Mouse (Mus musculus): Measurements from ENCODE around the gene Nup188.

Nup188 gene

GRCm38 (mm10) chr2:30356266-30356665 lies 70.1 kb downstream of the Nup188 start:
- no peak for DNase-seq

DNA sequence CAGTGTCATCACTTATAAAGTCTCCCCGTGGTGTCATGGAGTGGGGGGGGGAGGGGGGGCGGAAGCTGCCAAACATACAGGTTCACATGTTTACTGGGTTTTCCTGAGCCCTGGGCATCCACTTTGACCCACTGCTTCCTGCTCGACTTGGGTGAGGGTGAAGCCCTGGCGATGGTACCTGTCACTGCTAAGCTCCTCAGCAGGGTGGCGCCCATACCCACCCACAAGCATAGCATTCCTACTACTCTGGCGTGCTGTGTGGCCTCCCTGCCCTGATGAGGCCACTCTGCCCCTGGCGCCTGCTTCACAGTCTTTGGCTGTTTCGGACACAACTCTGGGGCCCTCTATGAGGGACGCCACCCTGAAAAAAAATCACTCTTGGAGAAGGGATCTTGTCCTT lies 70.7 kb downstream of the Nup188 start:
- no peak for DNase-seq

- peak in 1 of 2 experiments; percentile 27 for DNase-seq
Observed at GRCm38 (mm10) chr2:30357552-30358510, 71.6 kb downstream of the Nup188 start.

- peak; percentile 92 to 95 for DNase-seq
Observed at GRCm38 (mm10) chr2:30358533-30359531, 72.6 kb downstream of the Nup188 start, which contains the start of gene Sh3glb2. Gene Sh3glb2 (minus strand): TSS chr2:30359337.

- no peak for DNase-seq
Observed at GRCm38 (mm10) chr2:30360626-30361025, 74.4 kb downstream of the Nup188 start.

DNA sequence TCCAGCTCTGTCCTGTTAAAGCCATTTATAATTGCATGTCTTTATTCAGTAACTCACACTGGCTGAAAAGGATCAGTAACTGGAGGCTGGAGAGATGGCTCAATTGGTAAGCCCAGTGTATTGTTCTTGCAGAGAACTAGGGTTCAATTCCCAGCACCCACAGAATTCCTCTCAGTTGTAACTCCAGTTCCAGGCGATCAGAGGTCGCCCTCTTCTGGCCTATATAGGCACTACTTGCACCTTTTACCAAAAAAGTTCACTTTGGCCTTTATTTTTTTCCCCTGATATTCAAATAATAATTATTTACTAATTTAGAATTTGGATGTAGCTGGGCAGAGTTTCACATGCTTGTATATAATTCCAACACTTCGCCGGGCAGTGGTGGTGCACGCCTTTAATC lies 76.7 kb downstream of the Nup188 start:
- no peak for DNase-seq

DNA sequence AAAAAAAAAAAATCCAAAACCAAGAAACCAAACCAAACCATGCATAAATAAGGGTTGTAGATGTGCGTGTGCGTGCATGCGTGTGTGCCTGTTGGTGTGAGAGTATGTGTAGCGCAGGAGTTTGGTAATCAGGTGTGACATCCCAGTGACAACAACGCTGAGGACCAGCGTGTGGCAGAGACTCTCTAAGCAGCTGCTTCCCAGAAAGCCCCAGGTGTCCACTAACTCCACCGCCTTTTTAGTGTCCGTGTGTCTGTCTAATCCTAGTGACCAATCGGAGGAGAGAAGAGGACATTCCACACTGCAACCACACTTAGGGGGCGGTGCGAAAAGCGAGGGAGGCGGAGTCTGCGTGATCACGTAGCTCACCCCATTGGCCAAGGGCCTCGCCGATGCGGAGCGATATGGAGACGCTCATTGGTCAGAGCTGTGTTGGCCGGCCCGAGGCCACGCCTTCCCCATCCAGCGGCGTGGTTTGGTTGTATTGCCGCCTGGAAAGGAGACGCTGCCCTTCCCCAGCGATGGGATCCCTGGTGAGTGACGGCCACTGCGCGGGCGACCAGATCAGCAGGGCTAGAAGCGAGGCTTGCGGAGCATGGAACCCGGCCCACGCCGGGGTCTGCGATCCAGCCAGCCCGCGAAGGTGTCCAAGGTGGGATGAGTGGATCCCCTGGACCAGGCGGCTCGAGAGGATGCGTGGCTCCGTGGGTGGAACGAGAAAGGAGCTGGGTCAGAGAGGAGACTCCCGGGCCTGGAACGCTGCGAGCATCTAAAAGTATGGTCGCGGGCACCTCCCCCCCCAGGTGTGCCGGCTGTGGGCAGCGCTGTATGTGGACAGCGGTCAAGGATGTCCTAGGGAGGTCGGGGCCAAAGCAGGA lies 77.8 kb downstream of the Nup188 start, which contains the start of gene Miga2:
TSS of gene Miga2 (plus strand) at position 461 of the 878 bp plus-strand sequence.
- peak; percentile 99 for DNase-seq

- DNase-seq = no peak
Observed at GRCm38 (mm10) chr2:30365281-30366069, 79.3 kb downstream of the Nup188 start.

- DNase-seq = peak in 1 of 2 experiments; percentile 38
Observed at GRCm38 (mm10) chr2:30366203-30366602, 80.0 kb downstream of the Nup188 start.

DNA sequence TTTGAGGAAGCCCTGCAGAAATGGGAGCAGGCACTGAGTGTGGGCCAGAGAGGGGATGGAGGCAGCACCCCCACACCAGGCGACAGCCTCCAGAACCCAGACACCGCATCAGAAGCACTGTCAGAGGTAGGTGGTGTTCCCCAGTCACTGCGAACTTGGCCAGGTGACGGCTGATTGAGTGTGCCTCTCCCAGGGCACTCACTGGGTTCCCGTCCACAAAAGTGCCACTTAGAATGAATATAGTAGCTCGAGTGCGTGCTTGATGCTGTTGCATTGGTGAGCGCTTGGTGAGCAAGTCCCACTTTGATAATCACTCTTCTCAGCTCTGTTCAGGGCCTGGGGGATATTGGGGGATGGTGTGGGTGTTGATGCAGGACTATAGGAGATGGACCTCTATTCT lies 85.3 kb downstream of the Nup188 start:
- DNase-seq = no peak

DNA sequence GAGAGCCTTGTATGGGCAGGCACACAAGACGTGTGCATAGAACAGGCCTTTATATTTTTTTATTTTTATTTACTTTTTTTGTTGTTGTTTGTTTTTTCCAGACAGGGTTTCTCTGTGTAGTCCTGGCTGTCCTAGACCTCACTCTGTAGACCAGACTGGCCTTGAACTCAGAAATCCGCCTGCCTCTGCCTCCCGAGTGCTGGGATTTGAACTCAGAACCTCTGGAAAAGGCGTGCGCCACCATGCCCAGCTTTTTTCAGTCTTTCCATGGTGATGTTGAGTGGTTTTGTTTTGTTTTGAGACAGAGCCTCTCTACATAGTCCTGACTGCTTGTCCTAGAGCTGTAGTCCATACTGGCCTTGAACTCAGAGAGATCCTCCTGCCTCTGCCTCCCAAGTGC lies 86.5 kb downstream of the Nup188 start:
- no peak for DNase-seq

DNA sequence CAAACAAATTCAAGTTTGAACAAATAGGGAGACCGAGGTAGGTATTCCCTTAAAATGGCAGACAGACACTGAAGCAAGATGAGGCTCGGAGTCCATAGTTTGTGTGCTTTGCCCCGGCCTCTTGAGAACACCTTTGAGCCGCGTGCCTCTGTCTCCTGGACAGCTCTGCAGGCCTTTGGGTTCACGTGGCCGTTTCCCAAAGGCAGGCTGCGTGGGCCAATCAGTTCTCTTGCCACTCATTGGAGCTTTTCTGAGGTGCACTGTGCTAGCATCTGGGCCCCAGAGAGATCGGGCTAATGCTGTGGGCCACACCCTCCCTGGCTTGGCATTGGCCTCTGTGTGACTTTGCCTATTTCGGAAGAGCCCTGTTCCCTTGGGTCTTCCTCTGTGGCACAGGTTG lies 89.7 kb downstream of the Nup188 start:
- no peak for DNase-seq

DNA sequence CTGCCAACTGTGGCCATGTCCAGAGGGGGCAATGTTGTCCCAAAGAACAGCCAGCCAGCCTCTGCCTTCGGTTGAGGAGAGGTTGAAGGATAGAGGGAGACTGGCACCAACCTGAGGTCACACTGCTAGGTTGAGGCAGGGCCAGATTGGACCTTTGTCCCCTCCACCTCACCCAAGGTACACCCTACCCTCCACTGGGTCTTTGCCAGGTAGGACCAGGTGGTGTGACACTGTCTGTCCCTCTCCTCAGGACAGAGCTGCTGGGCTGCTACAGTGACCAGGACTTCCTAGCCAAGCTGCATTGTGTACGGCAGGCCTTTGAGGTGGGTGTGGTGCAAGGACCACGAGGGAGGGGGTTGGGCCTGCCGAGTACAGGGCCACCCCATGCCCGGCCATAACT lies 91.5 kb downstream of the Nup188 start:
- no peak for DNase-seq

GRCm38 (mm10) chr2:30379307-30379706 lies 93.1 kb downstream of the Nup188 start:
- no peak for DNase-seq

GRCm38 (mm10) chr2:30380564-30381376 lies 94.6 kb downstream of the Nup188 start:
- DNase-seq = no peak

- DNase-seq = no peak
Observed at GRCm38 (mm10) chr2:30381377-30381725, 95.2 kb downstream of the Nup188 start.

GRCm38 (mm10) chr2:30384814-30385213 lies 98.6 kb downstream of the Nup188 start:
- no peak for DNase-seq

DNA sequence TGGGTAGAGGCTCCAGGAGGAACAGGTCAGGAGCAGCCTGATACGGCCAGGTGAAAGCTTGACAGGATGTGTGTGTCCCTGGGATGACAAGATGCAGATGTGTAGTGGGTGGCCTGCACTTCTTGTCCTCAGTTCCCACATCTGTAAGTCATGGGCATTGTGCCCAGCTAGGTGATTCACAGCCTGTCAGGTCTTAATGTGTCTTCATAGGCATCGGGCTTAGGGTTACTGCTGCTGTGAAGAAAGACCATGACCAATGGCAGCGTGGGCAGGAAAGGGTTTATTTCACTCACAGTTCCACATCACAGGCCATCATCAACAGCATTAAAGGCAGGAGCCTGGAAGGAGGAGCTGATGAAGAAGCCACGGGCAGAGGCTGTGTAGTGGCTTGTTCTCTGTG lies 99.4 kb downstream of the Nup188 start:
- no peak for DNase-seq

- DNase-seq = no peak
Observed at GRCm38 (mm10) chr2:30386913-30387312, 100.7 kb downstream of the Nup188 start.

GRCm38 (mm10) chr2:30389000-30389399 lies 102.8 kb downstream of the Nup188 start:
- no peak for DNase-seq

Measured in kidney, postnatal 4 days (tissue).